Mouse (Mus musculus): Measurements from ENCODE around the gene Tspan17. TPM values are rescaled to one million over a fixed set of nuclear protein-coding genes. Genes with fewer than 3 reads are reported as not detected.

The Tspan17 gene
- polyA plus RNA-seq, 1 experiment from 2014 or later = 17.7 TPM

DNA sequence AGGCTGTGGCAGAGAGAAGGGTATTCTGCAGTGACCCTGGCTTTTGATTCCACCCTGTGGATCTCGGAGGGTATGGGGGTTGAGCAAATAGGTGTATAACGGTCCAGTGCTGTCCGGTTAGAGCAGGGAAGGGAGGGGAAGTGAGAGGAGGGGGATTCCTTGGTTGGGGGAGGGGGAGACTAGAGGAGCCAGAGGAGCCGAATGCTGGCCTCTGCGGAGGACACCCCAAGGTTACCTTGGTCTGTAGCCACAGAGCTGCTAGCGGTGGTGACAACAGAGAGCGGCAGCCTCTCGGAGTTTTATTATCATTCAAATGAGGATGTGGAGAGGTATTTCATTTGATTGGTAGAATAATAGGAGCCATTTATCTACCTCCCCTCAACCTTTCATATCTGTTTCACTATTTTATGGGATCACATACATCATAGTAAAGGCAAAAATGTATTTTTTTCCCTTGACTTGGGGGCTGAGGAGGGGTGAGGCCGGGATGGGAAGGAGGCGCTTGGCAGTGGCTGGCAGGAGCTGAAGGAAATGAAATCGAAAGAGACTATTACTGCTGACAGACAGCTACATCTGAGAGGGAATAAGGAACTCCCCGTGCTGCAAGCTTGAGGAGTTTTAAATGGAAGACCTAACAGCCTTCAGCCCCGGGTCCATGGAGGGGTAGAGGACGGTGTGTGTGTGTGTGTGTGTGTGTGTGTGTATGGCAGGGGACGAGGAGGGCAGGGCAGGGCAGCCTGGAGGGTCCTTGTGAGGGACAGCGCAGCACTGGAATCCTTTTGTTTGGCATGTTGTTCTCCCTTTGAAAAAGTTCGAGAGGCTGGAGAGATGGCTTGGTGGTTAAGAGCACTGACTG lies 29.4 kb downstream of the Tspan17 start:
- WGBS = 36% methylated on average over 17 of the region's 17 CpGs
- no peaks in the 10 kb centered on the region for H3K36me3 ChIP-seq (ENCODE audit: control insufficient read depth, insufficient read depth, low read length)
- H3K4me1 ChIP-seq (ENCODE audit: control insufficient read depth, insufficient read depth, low read length) = no peaks in the 10 kb centered on the region
- no peak overlapping the region for H3K4me3 ChIP-seq (replicated peaks; ENCODE audit: low read length)
- no peaks in the 10 kb centered on the region for H3K27me3 ChIP-seq (ENCODE audit: control insufficient read depth, insufficient read depth, low read length)
- H3K9ac ChIP-seq (ENCODE audit: low read length) = no peak overlapping the region
- ATAC-seq (ENCODE audit: insufficient read depth, low FRiP score) = no peak
- no peak overlapping the region for H3K27ac ChIP-seq (ENCODE audit: low read length)
- no peak overlapping the region for H3K4me2 ChIP-seq (ENCODE audit: low read depth, low read length)
- no peaks in the 10 kb centered on the region for H3K9me3 ChIP-seq (replicated peaks; ENCODE audit: control insufficient read depth, low read length)

DNA sequence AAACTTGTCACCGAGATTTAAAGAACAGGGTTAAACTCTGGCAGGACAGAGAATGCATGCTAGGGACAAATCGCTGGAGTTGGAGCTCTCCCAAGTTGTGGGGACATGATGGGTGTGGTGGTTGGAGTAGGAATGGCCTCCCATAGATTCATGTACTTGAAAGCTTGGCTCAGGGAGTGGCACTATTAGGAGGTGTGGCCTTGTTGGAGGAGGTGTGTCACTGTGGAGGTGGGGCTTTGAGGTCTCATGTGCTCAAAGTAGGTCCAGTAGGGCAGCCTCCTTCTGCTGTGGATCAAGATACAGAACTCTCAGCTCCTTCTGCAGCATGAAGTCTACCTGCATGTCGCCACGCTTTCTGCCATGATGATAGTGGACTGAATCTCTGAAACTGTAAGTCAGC lies 31.9 kb downstream of the Tspan17 start:
- ATAC-seq (ENCODE audit: insufficient read depth, low FRiP score) = no peak

DNA sequence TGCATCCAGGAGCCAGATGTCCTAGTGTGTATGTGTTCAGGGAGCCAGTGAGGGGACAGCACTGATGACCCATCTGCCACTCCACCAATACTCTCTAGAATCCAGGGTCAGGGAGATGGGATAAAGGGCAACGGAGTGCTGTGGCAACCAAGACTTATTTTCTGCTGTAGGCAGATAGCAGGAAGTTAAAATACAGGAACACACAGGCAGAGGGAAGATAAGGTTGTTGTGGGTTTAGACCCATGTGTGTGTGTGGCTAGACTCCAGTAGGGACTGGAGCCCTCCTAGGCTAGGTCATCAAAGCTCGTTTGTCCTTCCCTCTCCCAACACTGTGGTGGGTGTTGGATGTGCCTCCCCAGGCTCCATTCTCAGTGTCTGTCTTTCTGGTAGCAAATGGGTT lies 32.8 kb downstream of the Tspan17 start:
- no peak for ATAC-seq (ENCODE audit: insufficient read depth, low FRiP score)
- Histone ChIP-seq H3K9ac (ENCODE audit: low read length) (no peak overlapping the region), H3K9me3 (replicated peaks; ENCODE audit: control insufficient read depth, low read length) (no peaks in the 10 kb centered on the region), H3K36me3 (ENCODE audit: control insufficient read depth, insufficient read depth, low read length) (no peaks in the 10 kb centered on the region), H3K4me3 (replicated peaks; ENCODE audit: low read length) (no peak overlapping the region), H3K4me1 (ENCODE audit: control insufficient read depth, insufficient read depth, low read length) (0 out of 2 replicates have a peak, but pooled peaks cover 4% of the 10 kb centered on the region), H3K27me3 (ENCODE audit: control insufficient read depth, insufficient read depth, low read length) (no peaks in the 10 kb centered on the region; the same call in 1 of the 2 replicates), H3K27ac (ENCODE audit: low read length) (no peak overlapping the region), H3K4me2 (ENCODE audit: low read depth, low read length) (no peak overlapping the region)
- 69% methylated on average over 2 of the region's 2 CpGs for WGBS

More for the DNA sequence above, 31.9 kb downstream of the Tspan17 start:
- H3K27me3 ChIP-seq (ENCODE audit: control insufficient read depth, insufficient read depth, low read length) = no peaks in the 10 kb centered on the region; the same call in 1 of the 2 replicates
- no peaks in the 10 kb centered on the region for H3K36me3 ChIP-seq (ENCODE audit: control insufficient read depth, insufficient read depth, low read length)
- no peak overlapping the region for H3K4me2 ChIP-seq (ENCODE audit: low read depth, low read length)
- WGBS = 73% methylated on average over 4 of the region's 4 CpGs
- no peaks in the 10 kb centered on the region for H3K9me3 ChIP-seq (replicated peaks; ENCODE audit: control insufficient read depth, low read length)
- H3K4me3 ChIP-seq (replicated peaks; ENCODE audit: low read length) = no peak overlapping the region
- no peak overlapping the region for H3K9ac ChIP-seq (ENCODE audit: low read length)
- 0 out of 2 replicates have a peak, but pooled peaks cover 4% of the 10 kb centered on the region for H3K4me1 ChIP-seq (ENCODE audit: control insufficient read depth, insufficient read depth, low read length)
- no peak overlapping the region for H3K27ac ChIP-seq (ENCODE audit: low read length)

DNA sequence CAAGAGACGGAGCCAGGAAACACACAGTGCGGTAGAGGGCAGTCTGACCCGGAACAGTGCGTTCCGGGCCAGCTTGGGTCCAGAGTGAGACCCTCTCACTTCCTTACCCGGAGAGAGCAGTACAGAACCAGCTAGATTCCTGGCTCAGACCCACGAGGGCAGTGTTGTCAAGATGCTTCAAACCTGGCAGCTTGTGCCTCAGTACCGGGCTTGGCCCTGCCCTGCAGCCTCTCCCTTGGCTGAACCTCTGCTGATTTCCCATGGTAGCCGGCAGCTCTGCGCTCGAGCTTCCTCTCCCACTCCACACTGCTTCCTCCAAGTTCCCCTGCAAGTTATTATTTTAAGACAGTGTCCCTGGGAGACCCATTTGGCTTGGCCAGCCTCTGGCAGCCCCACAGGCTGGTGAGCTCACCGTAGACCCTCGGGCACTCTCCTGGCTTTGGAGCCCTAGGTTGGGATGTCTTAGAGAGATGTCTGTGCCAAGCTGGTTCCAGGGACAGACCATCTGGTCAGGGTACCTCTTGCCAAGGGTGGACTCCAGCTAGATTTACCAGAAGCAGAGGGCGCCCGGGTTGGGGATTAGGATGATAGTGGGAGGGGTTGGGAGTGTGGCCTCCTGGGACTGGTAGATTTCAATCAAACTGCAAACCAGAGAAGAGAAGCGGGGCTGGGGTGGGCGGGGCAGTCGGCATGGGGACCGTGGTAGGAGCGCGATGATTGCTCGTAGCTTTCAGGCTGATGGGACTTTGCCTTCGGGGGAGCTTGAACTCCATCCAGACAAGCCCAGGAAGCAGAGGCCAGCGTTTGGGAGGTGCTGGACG lies 35.1 kb downstream of the Tspan17 start:
- Histone ChIP-seq H3K27me3 (ENCODE audit: control insufficient read depth, insufficient read depth, low read length) (no peaks in the 10 kb centered on the region; the same call in 1 of the 2 replicates), H3K4me2 (ENCODE audit: low read depth, low read length) (peak overlapping the region; percentile 37), H3K9ac (ENCODE audit: low read length) (no peak overlapping the region), H3K4me1 (ENCODE audit: control insufficient read depth, insufficient read depth, low read length) (peaks cover 6% of the 10 kb centered on the region; the same call in 1 of the 2 replicates), H3K36me3 (ENCODE audit: control insufficient read depth, insufficient read depth, low read length) (no peaks in the 10 kb centered on the region), H3K9me3 (replicated peaks; ENCODE audit: control insufficient read depth, low read length) (no peaks in the 10 kb centered on the region), H3K27ac (ENCODE audit: low read length) (no peak overlapping the region), H3K4me3 (replicated peaks; ENCODE audit: low read length) (no peak overlapping the region)
- WGBS = 18% methylated on average over 25 of the region's 25 CpGs
- ATAC-seq (ENCODE audit: insufficient read depth, low FRiP score) = no peak; the same call in 1 of the 2 replicates

DNA sequence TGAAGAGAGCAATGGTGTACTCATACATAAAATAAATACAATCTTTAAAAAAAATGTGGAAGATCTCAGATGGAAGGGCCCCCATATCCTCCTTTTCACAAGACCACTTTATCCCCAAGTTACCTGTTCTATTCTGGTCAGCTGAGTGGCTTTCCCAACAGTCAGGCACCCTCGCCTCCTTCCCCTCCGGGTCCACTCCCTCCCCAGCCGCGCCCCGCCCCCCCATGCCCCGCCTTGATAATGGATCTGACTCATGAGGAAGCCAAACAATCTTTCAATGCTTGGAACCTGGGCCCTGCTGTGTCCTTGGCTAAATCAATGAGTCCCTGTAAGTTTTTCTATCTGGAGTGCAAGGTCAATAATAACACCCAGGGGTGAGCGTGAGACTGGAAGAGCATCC lies 38.8 kb downstream of the Tspan17 start:
- Histone ChIP-seq H3K9ac (ENCODE audit: low read length) (no peak overlapping the region), H3K9me3 (replicated peaks; ENCODE audit: control insufficient read depth, low read length) (no peaks in the 10 kb centered on the region), H3K27ac (ENCODE audit: low read length) (no peak overlapping the region), H3K4me1 (ENCODE audit: control insufficient read depth, insufficient read depth, low read length) (peaks cover 8% of the 10 kb centered on the region; the same call in 1 of the 2 replicates), H3K4me3 (replicated peaks; ENCODE audit: low read length) (no peak overlapping the region), H3K4me2 (ENCODE audit: low read depth, low read length) (no peak overlapping the region), H3K27me3 (ENCODE audit: control insufficient read depth, insufficient read depth, low read length) (no peaks in the 10 kb centered on the region; the same call in 1 of the 2 replicates), H3K36me3 (ENCODE audit: control insufficient read depth, insufficient read depth, low read length) (no peaks in the 10 kb centered on the region)
- 39% methylated on average over 7 of the region's 7 CpGs for WGBS
- ATAC-seq (ENCODE audit: insufficient read depth, low FRiP score) = peak; percentile 54; the same call in 1 of the 2 replicates

DNA sequence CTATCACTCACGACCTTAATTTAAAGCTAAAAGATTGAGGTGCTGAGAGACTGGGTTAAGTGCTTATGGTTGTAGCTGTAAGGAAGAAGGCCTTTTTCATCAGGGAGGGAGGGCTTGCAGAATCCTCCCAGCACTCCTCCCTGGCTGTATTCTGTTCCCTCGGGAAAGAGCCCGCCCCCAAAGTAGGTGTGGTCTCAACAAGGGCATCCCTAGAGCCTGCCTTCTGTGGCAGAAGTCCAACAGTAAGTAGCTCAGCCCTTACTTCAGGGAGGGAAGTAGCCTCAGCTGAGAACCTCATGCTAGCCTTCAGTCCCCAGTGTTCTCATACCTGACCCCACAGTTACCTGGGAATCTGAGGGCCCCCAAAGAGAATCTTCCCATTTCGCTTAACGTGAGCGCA lies 39.3 kb downstream of the Tspan17 start:
- no peak overlapping the region for H3K4me2 ChIP-seq (ENCODE audit: low read depth, low read length)
- peak; percentile 67; the same call in 1 of the 2 replicates for ATAC-seq (ENCODE audit: insufficient read depth, low FRiP score)
- peaks cover 8% of the 10 kb centered on the region; the same call in 1 of the 2 replicates for H3K4me1 ChIP-seq (ENCODE audit: control insufficient read depth, insufficient read depth, low read length)
- H3K4me3 ChIP-seq (replicated peaks; ENCODE audit: low read length) = no peak overlapping the region
- H3K9me3 ChIP-seq (replicated peaks; ENCODE audit: control insufficient read depth, low read length) = no peaks in the 10 kb centered on the region
- 50% methylated on average over 6 of the region's 6 CpGs for WGBS
- H3K27ac ChIP-seq (ENCODE audit: low read length) = no peak overlapping the region
- no peaks in the 10 kb centered on the region for H3K36me3 ChIP-seq (ENCODE audit: control insufficient read depth, insufficient read depth, low read length)
- H3K9ac ChIP-seq (ENCODE audit: low read length) = no peak overlapping the region
- no peaks in the 10 kb centered on the region; the same call in 1 of the 2 replicates for H3K27me3 ChIP-seq (ENCODE audit: control insufficient read depth, insufficient read depth, low read length)

DNA sequence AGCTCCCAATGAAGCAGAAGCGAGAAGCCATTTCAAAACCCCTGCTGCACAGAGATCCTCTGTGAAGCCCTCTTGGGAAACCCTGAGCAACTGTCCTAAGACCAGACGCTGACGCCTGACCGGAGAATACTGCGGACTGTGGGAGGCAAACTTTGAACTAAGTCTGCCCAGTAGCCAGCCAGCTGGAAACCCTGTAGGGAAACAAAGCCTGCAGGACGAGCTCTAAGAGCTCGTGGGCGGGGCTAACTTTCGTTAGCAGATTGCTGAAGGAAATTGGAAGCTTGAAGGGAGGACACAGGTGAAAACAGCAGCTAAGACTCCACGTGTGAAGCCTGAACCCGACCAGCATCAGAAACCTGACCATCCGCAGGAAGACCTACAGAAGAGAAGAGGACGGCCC lies 40.3 kb downstream of the Tspan17 start:
- Histone ChIP-seq H3K4me3 (replicated peaks; ENCODE audit: low read length) (no peak overlapping the region), H3K27me3 (ENCODE audit: control insufficient read depth, insufficient read depth, low read length) (no peaks in the 10 kb centered on the region), H3K4me2 (ENCODE audit: low read depth, low read length) (peak overlapping the region; percentile 26), H3K9me3 (replicated peaks; ENCODE audit: control insufficient read depth, low read length) (no peaks in the 10 kb centered on the region), H3K9ac (ENCODE audit: low read length) (no peak overlapping the region), H3K4me1 (ENCODE audit: control insufficient read depth, insufficient read depth, low read length) (peaks cover 5% of the 10 kb centered on the region; the same call in 1 of the 2 replicates), H3K36me3 (ENCODE audit: control insufficient read depth, insufficient read depth, low read length) (no peaks in the 10 kb centered on the region), H3K27ac (ENCODE audit: low read length) (no peak overlapping the region)
- no peak for ATAC-seq (ENCODE audit: insufficient read depth, low FRiP score)
- 7% methylated on average over 13 of the region's 13 CpGs for WGBS

DNA sequence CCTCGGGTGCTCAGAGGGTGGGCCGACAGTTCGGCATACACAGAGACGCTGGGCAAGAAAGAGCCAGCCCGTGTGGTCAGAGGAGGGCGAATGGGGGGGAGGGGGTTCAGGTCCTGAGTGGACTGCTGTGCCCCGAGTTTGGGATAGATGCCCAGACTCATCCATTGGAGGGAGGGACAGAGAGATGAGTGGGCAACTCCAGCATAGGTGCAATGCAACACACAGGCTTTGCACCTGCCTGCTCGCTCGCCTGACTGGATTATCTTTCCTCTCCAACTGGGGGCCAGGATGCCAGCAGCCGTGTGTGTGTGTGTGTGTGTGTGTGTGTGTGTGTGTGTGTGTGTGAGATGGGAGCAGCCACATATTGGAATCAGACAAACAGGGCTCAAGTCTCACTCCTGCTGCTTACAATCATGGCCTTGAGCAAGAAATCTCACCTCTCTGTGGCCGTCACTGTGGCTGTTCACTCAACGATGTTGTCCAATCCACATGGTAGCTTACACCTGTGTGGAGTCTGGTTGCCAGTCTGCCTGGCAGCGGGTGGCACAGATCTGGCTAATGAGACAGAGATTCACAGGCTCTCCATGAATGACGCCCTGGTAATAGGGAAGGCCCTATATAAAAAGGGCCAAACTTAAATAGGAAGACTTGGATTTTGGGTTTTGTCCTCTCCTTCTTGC lies 47.3 kb downstream of the Tspan17 start:
- H3K9ac ChIP-seq (ENCODE audit: low read length) = no peak overlapping the region
- no peaks in the 10 kb centered on the region for H3K9me3 ChIP-seq (replicated peaks; ENCODE audit: control insufficient read depth, low read length)
- H3K4me1 ChIP-seq (ENCODE audit: control insufficient read depth, insufficient read depth, low read length) = no peaks in the 10 kb centered on the region
- H3K27ac ChIP-seq (ENCODE audit: low read length) = no peak overlapping the region
- H3K4me2 ChIP-seq (ENCODE audit: low read depth, low read length) = no peak overlapping the region
- no peaks in the 10 kb centered on the region for H3K27me3 ChIP-seq (ENCODE audit: control insufficient read depth, insufficient read depth, low read length)
- no peaks in the 10 kb centered on the region for H3K36me3 ChIP-seq (ENCODE audit: control insufficient read depth, insufficient read depth, low read length)
- no peak overlapping the region for H3K4me3 ChIP-seq (replicated peaks; ENCODE audit: low read length)
- ATAC-seq (ENCODE audit: insufficient read depth, low FRiP score) = no peak
- 83% methylated on average over 14 of the region's 14 CpGs for WGBS

Data from stomach, embryonic 16.5 days (tissue).